Mouse (Mus musculus): ENCODE measurements around the gene Grik4. TPM values are rescaled to one million over a fixed set of nuclear protein-coding genes. Genes with fewer than 3 reads are reported as not detected.

The Grik4 gene
- polyA plus RNA-seq, 1 experiment from 2014 or later = 0.78 TPM

- Histone ChIP-seq H3K27me3 (replicated peaks; ENCODE audit: control insufficient read depth, insufficient read depth, low read length) (no peaks in the 10 kb centered on the region), H3K4me2 (ENCODE audit: low read depth, low read length) (no peak overlapping the region), H3K27ac (replicated peaks; ENCODE audit: low read depth, low read length) (no peak overlapping the region), H3K4me3 (ENCODE audit: low read depth, low read length) (no peak overlapping the region), H3K9me3 (ENCODE audit: control insufficient read depth, low read length) (no peaks in the 10 kb centered on the region), H3K9ac (ENCODE audit: low read depth, low read length) (no peak overlapping the region), H3K36me3 (ENCODE audit: control insufficient read depth, insufficient read depth, low read length) (no peaks in the 10 kb centered on the region), H3K4me1 (ENCODE audit: control insufficient read depth, insufficient read depth, low read length) (peaks cover 12% of the 10 kb centered on the region)
- no peak for DNase-seq (ENCODE audit: low spot score)
- 82% methylated on average over 7 of the region's 7 CpGs for WGBS
- ATAC-seq (ENCODE audit: low read depth) = no peak
Measured at GRCm38 (mm10) chr9:42705848-42706247, 238.4 kb downstream of the Grik4 start.

DNA sequence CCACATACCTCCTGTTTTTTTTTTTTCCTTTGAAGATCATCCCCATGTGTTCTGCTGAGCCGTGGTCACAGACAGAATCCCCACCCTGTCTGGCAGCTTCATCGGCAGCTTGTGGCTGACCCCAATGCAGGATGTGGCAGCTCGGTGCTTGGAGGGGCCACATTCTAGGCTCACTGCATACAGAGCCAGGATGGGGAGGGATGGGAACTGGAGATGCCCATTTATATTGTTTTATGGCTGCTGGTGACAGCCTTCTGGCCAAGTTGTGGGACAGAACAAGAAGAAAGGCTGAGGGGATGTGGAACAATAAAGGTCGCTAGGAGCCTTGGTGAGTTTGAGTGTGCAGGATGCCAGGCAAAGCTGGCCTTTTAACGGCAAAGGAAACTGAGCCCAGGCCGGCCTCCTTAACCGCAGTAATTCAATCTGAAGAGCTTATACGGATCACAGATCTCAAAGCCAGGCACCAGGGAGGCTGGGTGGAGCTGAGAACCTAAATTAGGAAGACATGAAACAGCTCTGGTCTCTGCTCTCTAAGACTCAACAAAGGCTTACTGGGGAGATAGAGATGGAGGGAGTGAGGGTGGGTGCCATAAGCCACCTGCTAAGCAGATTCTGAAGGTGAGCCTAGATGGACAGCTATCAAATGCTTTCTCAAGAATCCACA is 241.0 kb downstream of the Grik4 start:
- no peak overlapping the region for H3K4me2 ChIP-seq (ENCODE audit: low read depth, low read length)
- no peaks in the 10 kb centered on the region for H3K27me3 ChIP-seq (replicated peaks; ENCODE audit: control insufficient read depth, insufficient read depth, low read length)
- H3K4me1 ChIP-seq (ENCODE audit: control insufficient read depth, insufficient read depth, low read length) = peaks cover 12% of the 10 kb centered on the region
- WGBS = 37% methylated on average over 8 of the region's 8 CpGs
- no peak overlapping the region for H3K27ac ChIP-seq (replicated peaks; ENCODE audit: low read depth, low read length)
- H3K9ac ChIP-seq (ENCODE audit: low read depth, low read length) = no peak overlapping the region
- no peaks in the 10 kb centered on the region for H3K36me3 ChIP-seq (ENCODE audit: control insufficient read depth, insufficient read depth, low read length)
- H3K9me3 ChIP-seq (ENCODE audit: control insufficient read depth, low read length) = 0 out of 2 replicates have a peak, but pooled peaks cover 7% of the 10 kb centered on the region
- ATAC-seq (ENCODE audit: low read depth) (peak; percentile 65; the same call in 1 of the 2 replicates), DNase-seq (ENCODE audit: low spot score) (peak; percentile 61)
- H3K4me3 ChIP-seq (ENCODE audit: low read depth, low read length) = no peak overlapping the region

GRCm38 (mm10) chr9:42702231-42703132 is 241.8 kb downstream of the Grik4 start:
- no peak overlapping the region for H3K4me3 ChIP-seq (ENCODE audit: low read depth, low read length)

GRCm38 (mm10) chr9:42701729-42702128 is 242.6 kb downstream of the Grik4 start:
- no peak overlapping the region for H3K9ac ChIP-seq (ENCODE audit: low read depth, low read length)

More at GRCm38 (mm10) chr9:42702231-42703132, 241.8 kb downstream of the Grik4 start:
- 73% methylated on average over 11 of the region's 11 CpGs for WGBS
- Histone ChIP-seq H3K4me2 (ENCODE audit: low read depth, low read length) (no peak overlapping the region), H3K36me3 (ENCODE audit: control insufficient read depth, insufficient read depth, low read length) (no peaks in the 10 kb centered on the region), H3K27ac (replicated peaks; ENCODE audit: low read depth, low read length) (no peak overlapping the region), H3K4me1 (ENCODE audit: control insufficient read depth, insufficient read depth, low read length) (peaks cover 12% of the 10 kb centered on the region), H3K9ac (ENCODE audit: low read depth, low read length) (no peak overlapping the region), H3K27me3 (replicated peaks; ENCODE audit: control insufficient read depth, insufficient read depth, low read length) (no peaks in the 10 kb centered on the region), H3K9me3 (ENCODE audit: control insufficient read depth, low read length) (0 out of 2 replicates have a peak, but pooled peaks cover 7% of the 10 kb centered on the region)
- DNase-seq (ENCODE audit: low spot score) = no peak
- ATAC-seq (ENCODE audit: low read depth) = no peak

GRCm38 (mm10) chr9:42693024-42693423 is 251.3 kb downstream of the Grik4 start:
- WGBS = 82% methylated on average over 8 of the region's 8 CpGs
- ATAC-seq (ENCODE audit: low read depth) = peak; percentile 44; the same call in 1 of the 2 replicates
- no peak overlapping the region for H3K9ac ChIP-seq (ENCODE audit: low read depth, low read length)
- H3K27me3 ChIP-seq (replicated peaks; ENCODE audit: control insufficient read depth, insufficient read depth, low read length) = no peaks in the 10 kb centered on the region
- no peaks in the 10 kb centered on the region for H3K36me3 ChIP-seq (ENCODE audit: control insufficient read depth, insufficient read depth, low read length)
- H3K4me2 ChIP-seq (ENCODE audit: low read depth, low read length) = no peak overlapping the region
- H3K4me1 ChIP-seq (ENCODE audit: control insufficient read depth, insufficient read depth, low read length) = no peaks in the 10 kb centered on the region
- H3K4me3 ChIP-seq (ENCODE audit: low read depth, low read length) = no peak overlapping the region
- peak; percentile 24 for DNase-seq (ENCODE audit: low spot score)
- no peaks in the 10 kb centered on the region for H3K9me3 ChIP-seq (ENCODE audit: control insufficient read depth, low read length)
- H3K27ac ChIP-seq (replicated peaks; ENCODE audit: low read depth, low read length) = no peak overlapping the region

More at GRCm38 (mm10) chr9:42701729-42702128, 242.6 kb downstream of the Grik4 start:
- no peak for ATAC-seq (ENCODE audit: low read depth)
- Histone ChIP-seq H3K27me3 (replicated peaks; ENCODE audit: control insufficient read depth, insufficient read depth, low read length) (no peaks in the 10 kb centered on the region), H3K9me3 (ENCODE audit: control insufficient read depth, low read length) (0 out of 2 replicates have a peak, but pooled peaks cover 7% of the 10 kb centered on the region), H3K4me1 (ENCODE audit: control insufficient read depth, insufficient read depth, low read length) (peaks cover 12% of the 10 kb centered on the region), H3K27ac (replicated peaks; ENCODE audit: low read depth, low read length) (no peak overlapping the region), H3K4me3 (ENCODE audit: low read depth, low read length) (no peak overlapping the region), H3K36me3 (ENCODE audit: control insufficient read depth, insufficient read depth, low read length) (no peaks in the 10 kb centered on the region), H3K4me2 (ENCODE audit: low read depth, low read length) (no peak overlapping the region)
- WGBS = 88% methylated on average over 5 of the region's 5 CpGs
- no peak for DNase-seq (ENCODE audit: low spot score)

GRCm38 (mm10) chr9:42688143-42688542 is 256.1 kb downstream of the Grik4 start:
- no peak overlapping the region for H3K4me3 ChIP-seq (ENCODE audit: low read depth, low read length)
- no peaks in the 10 kb centered on the region for H3K36me3 ChIP-seq (ENCODE audit: control insufficient read depth, insufficient read depth, low read length)
- no peaks in the 10 kb centered on the region for H3K9me3 ChIP-seq (ENCODE audit: control insufficient read depth, low read length)
- no peak overlapping the region for H3K9ac ChIP-seq (ENCODE audit: low read depth, low read length)
- ATAC-seq (ENCODE audit: low read depth) = no peak
- 37% methylated on average over 4 of the region's 4 CpGs for WGBS
- H3K27me3 ChIP-seq (replicated peaks; ENCODE audit: control insufficient read depth, insufficient read depth, low read length) = no peaks in the 10 kb centered on the region
- H3K27ac ChIP-seq (replicated peaks; ENCODE audit: low read depth, low read length) = no peak overlapping the region
- no peaks in the 10 kb centered on the region for H3K4me1 ChIP-seq (ENCODE audit: control insufficient read depth, insufficient read depth, low read length)
- H3K4me2 ChIP-seq (ENCODE audit: low read depth, low read length) = no peak overlapping the region
- DNase-seq (ENCODE audit: low spot score) = peak; percentile 31

DNA sequence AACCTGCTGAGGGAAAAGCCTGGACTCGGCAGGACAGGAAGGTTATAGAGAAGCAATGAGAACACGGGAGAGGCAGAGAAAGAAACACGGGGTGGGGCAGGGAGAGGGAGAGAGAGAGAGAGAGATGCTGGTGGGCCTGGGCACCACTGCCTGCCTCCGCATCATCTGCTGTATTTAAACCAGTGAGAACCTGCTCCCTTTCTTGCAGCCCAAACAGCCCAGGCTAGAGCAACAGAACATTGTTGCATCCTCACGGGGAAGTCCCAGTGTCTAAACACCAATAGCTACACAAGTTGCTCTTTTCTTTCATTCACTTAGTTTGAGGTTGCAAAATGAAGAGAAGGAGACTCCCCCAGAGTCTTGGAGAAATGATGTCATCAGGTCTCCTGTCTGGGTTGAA is 258.2 kb downstream of the Grik4 start:
- Histone ChIP-seq H3K9ac (ENCODE audit: low read depth, low read length) (no peak overlapping the region), H3K9me3 (ENCODE audit: control insufficient read depth, low read length) (no peaks in the 10 kb centered on the region), H3K27ac (replicated peaks; ENCODE audit: low read depth, low read length) (no peak overlapping the region), H3K36me3 (ENCODE audit: control insufficient read depth, insufficient read depth, low read length) (no peaks in the 10 kb centered on the region), H3K4me1 (ENCODE audit: control insufficient read depth, insufficient read depth, low read length) (no peaks in the 10 kb centered on the region), H3K4me3 (ENCODE audit: low read depth, low read length) (no peak overlapping the region), H3K4me2 (ENCODE audit: low read depth, low read length) (no peak overlapping the region), H3K27me3 (replicated peaks; ENCODE audit: control insufficient read depth, insufficient read depth, low read length) (no peaks in the 10 kb centered on the region)
- ATAC-seq (ENCODE audit: low read depth) (no peak), DNase-seq (ENCODE audit: low spot score) (no peak)
- 78% methylated on average over 5 of the region's 5 CpGs for WGBS

DNA sequence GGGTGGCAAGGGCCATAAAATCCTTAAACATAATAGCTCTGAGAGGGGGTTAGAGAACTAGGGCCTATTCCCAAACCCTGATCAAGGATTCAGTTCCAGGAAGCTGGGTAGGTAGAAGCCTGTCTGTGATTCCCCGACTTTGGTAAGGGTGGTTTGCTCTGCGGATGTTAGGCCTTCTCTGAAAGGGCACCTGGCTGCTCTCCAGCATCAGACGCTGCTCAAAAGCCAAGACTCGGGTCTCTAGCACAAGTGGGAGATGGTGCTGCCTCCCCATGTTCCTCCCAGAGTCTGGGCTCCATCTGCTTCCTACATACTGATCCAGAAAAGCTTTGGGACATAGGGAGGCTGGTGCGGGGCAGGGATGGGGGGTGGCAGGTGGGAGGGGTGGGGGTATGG is 270.3 kb downstream of the Grik4 start:
- DNase-seq (ENCODE audit: low spot score) (no peak), ATAC-seq (ENCODE audit: low read depth) (no peak)
- H3K36me3 ChIP-seq (ENCODE audit: control insufficient read depth, insufficient read depth, low read length) = no peaks in the 10 kb centered on the region
- H3K4me3 ChIP-seq (ENCODE audit: low read depth, low read length) = no peak overlapping the region
- no peak overlapping the region for H3K27ac ChIP-seq (replicated peaks; ENCODE audit: low read depth, low read length)
- H3K27me3 ChIP-seq (replicated peaks; ENCODE audit: control insufficient read depth, insufficient read depth, low read length) = no peaks in the 10 kb centered on the region
- no peaks in the 10 kb centered on the region for H3K9me3 ChIP-seq (ENCODE audit: control insufficient read depth, low read length)
- H3K4me1 ChIP-seq (ENCODE audit: control insufficient read depth, insufficient read depth, low read length) = 0 out of 2 replicates have a peak, but pooled peaks cover 7% of the 10 kb centered on the region
- H3K4me2 ChIP-seq (ENCODE audit: low read depth, low read length) = no peak overlapping the region
- H3K9ac ChIP-seq (ENCODE audit: low read depth, low read length) = no peak overlapping the region
- 61% methylated on average over 5 of the region's 5 CpGs for WGBS
